8 mouse cellular contexts compared by ENCODE assay signal in the genomic region with DNA sequence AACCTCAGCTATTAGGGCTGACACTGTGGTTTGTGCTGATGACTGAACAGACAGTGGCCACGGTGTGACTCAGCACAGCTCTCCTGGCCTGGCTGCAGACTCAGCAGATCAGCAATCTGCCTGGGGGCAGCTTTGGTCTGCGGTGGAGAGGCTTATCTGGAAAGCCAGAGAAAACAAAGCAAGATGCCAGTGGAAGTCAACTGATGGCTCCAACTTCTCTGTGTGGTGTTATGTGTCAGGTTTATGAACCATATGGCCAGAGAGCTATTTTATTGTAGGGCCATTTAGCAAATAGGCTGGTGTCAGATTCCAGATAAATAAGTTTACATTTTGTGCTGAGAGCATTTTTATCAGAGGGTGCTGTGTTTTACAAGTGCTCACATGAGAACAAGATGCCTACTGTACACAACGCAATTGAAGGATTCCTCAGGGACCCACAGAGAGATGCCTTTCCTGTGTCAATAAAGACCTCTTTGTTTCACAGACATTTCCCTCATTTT. TPM values are rescaled to one million over a fixed set of nuclear protein-coding genes. Genes with fewer than 3 reads are reported as not detected.
DNase-seq lines count a peak whose midpoint lies in the region; ATAC-seq and TF ChIP-seq lines count a peak whose summit lies in the region.

No protein-coding gene starts in this region.

- 0 out of 2 replicates have a peak, but pooled peaks have one; percentile 13 for TF ChIP-seq EP300 in ES-Bruce4 (IDR thresholded peaks at IDR 0.05; ENCODE audit: insufficient read depth, low read depth, low read length)

- TF ChIP-seq CTCF in ES-Bruce4 (IDR thresholded peaks at IDR 0.05; ENCODE audit: low read depth, low read length): no peak
- TF ChIP-seq CTCF in left cerebral cortex, adult 2 months (IDR thresholded peaks at IDR 0.05): no peak

- H3K36me3 ChIP-seq in forebrain, embryonic 11.5 days (ENCODE audit: control insufficient read depth, insufficient read depth, low read length): no peaks in the 10 kb centered on the region
- no peaks in the 10 kb centered on the region for H3K36me3 ChIP-seq in forebrain, embryonic 15.5 days
- no peaks in the 10 kb centered on the region for H3K36me3 ChIP-seq in ES-Bruce4 (ENCODE audit: control insufficient read depth, insufficient read depth, low read length, poor library complexity, severe bottlenecking)
- H3K36me3 ChIP-seq in embryonic facial prominence, embryonic 10.5 days (replicated peaks): no peaks in the 10 kb centered on the region
- no peaks in the 10 kb centered on the region for H3K36me3 ChIP-seq in limb, embryonic 10.5 days
- H3K36me3 ChIP-seq in neural tube, embryonic 12.5 days: no peaks in the 10 kb centered on the region

- H3K4me2 ChIP-seq in forebrain, embryonic 11.5 days (ENCODE audit: low read depth, low read length, severe bottlenecking): no peak overlapping the region
- no peak overlapping the region for H3K4me2 ChIP-seq in forebrain, embryonic 15.5 days (replicated peaks)
- H3K4me2 ChIP-seq in neural tube, embryonic 12.5 days (replicated peaks): no peak overlapping the region

- no peak for ATAC-seq in forebrain, embryonic 11.5 days (replicated peaks; ENCODE audit: low FRiP score)
- ATAC-seq in forebrain, embryonic 15.5 days (replicated peaks): no peak
- 0 out of 2 replicates have a peak, but pooled peaks have one; percentile 53 for ATAC-seq in neural tube, embryonic 12.5 days (ENCODE audit: low FRiP score, low read depth)

- no peak overlapping the region for H3K4me3 ChIP-seq in forebrain, embryonic 11.5 days (ENCODE audit: low read depth, low read length)
- H3K4me3 ChIP-seq in forebrain, embryonic 15.5 days: no peak overlapping the region
- H3K4me3 ChIP-seq in ES-Bruce4 (ENCODE audit: low read depth, low read length): no peak overlapping the region
- no peak overlapping the region for H3K4me3 ChIP-seq in embryonic facial prominence, embryonic 10.5 days
- H3K4me3 ChIP-seq in limb, embryonic 10.5 days: no peak overlapping the region
- H3K4me3 ChIP-seq in neural tube, embryonic 12.5 days: no peak overlapping the region
- no peak overlapping the region for H3K4me3 ChIP-seq in left cerebral cortex, adult 2 months

- no peaks in the 10 kb centered on the region for H3K9me3 ChIP-seq in forebrain, embryonic 11.5 days (ENCODE audit: control insufficient read depth, low read length)
- H3K9me3 ChIP-seq in forebrain, embryonic 15.5 days: no peaks in the 10 kb centered on the region
- H3K9me3 ChIP-seq in ES-Bruce4 (replicated peaks; ENCODE audit: control insufficient read depth, insufficient read depth, low read length, poor library complexity, severe bottlenecking): no peaks in the 10 kb centered on the region
- no peaks in the 10 kb centered on the region for H3K9me3 ChIP-seq in embryonic facial prominence, embryonic 10.5 days
- H3K9me3 ChIP-seq in limb, embryonic 10.5 days (replicated peaks): no peaks in the 10 kb centered on the region
- no peaks in the 10 kb centered on the region for H3K9me3 ChIP-seq in neural tube, embryonic 12.5 days

- intact Hi-C loops in left cerebral cortex, adult 2 months (cut with DNase I): no loop called here

- 17% methylated on average over 3 of the region's 3 CpGs for WGBS in forebrain, embryonic 11.5 days
- WGBS in forebrain, embryonic 15.5 days: 16% methylated on average over 3 of the region's 3 CpGs
- 7% methylated on average over 3 of the region's 3 CpGs for WGBS in embryonic facial prominence, embryonic 10.5 days
- WGBS in limb, embryonic 10.5 days: 17% methylated on average over 3 of the region's 3 CpGs
- WGBS in neural tube, embryonic 12.5 days: 43% methylated on average over 3 of the region's 3 CpGs

- peak; percentile 61 for DNase-seq in forebrain, embryonic 11.5 days (ENCODE audit: low spot score)
- peak; percentile 74 for DNase-seq in embryonic facial prominence, embryonic 10.5 days (ENCODE audit: low spot score)
- peak; percentile 38 for DNase-seq in limb, embryonic 10.5 days (ENCODE audit: low spot score)
- no peak for DNase-seq in layer of hippocampus, postnatal 36 days
- no peak for DNase-seq in left cerebral cortex, adult 2 months (ENCODE audit: extremely low spot score in 1 of 2, low spot score in 2 of 2)

- H3K27me3 ChIP-seq in forebrain, embryonic 11.5 days (ENCODE audit: control insufficient read depth, insufficient read depth, low read length): no peaks in the 10 kb centered on the region
- no peaks in the 10 kb centered on the region for H3K27me3 ChIP-seq in forebrain, embryonic 15.5 days
- no peaks in the 10 kb centered on the region for H3K27me3 ChIP-seq in ES-Bruce4 (ENCODE audit: control insufficient read depth, insufficient read depth, low read length, poor library complexity, severe bottlenecking)
- no peaks in the 10 kb centered on the region for H3K27me3 ChIP-seq in embryonic facial prominence, embryonic 10.5 days (replicated peaks; ENCODE audit: low read depth, poor library complexity, severe bottlenecking)
- H3K27me3 ChIP-seq in limb, embryonic 10.5 days (ENCODE audit: low read depth, poor library complexity, severe bottlenecking): no peaks in the 10 kb centered on the region
- no peaks in the 10 kb centered on the region for H3K27me3 ChIP-seq in neural tube, embryonic 12.5 days (replicated peaks)

- no peaks in the 10 kb centered on the region for H3K4me1 ChIP-seq in forebrain, embryonic 11.5 days (replicated peaks; ENCODE audit: control insufficient read depth, insufficient read depth, low read length)
- no peaks in the 10 kb centered on the region for H3K4me1 ChIP-seq in forebrain, embryonic 15.5 days
- no peaks in the 10 kb centered on the region for H3K4me1 ChIP-seq in ES-Bruce4 (ENCODE audit: control insufficient read depth, insufficient read depth, low read length)
- H3K4me1 ChIP-seq in embryonic facial prominence, embryonic 10.5 days: peaks cover 16% of the 10 kb centered on the region
- peaks cover 18% of the 10 kb centered on the region for H3K4me1 ChIP-seq in limb, embryonic 10.5 days
- peaks cover 8% of the 10 kb centered on the region; the same call in 1 of the 2 replicates for H3K4me1 ChIP-seq in neural tube, embryonic 12.5 days

- H3K9ac ChIP-seq in forebrain, embryonic 11.5 days (ENCODE audit: low read length): no peak overlapping the region
- no peak overlapping the region for H3K9ac ChIP-seq in forebrain, embryonic 15.5 days (replicated peaks)
- no peak overlapping the region for H3K9ac ChIP-seq in ES-Bruce4 (ENCODE audit: low read depth, poor library complexity, severe bottlenecking)
- no peak overlapping the region for H3K9ac ChIP-seq in neural tube, embryonic 12.5 days

- no peak for TF ChIP-seq POLR2A in ES-Bruce4 (IDR thresholded peaks at IDR 0.05; ENCODE audit: insufficient read depth, low read length)

- H3K27ac ChIP-seq in forebrain, embryonic 11.5 days (ENCODE audit: low read depth, low read length): no peak overlapping the region
- no peak overlapping the region for H3K27ac ChIP-seq in forebrain, embryonic 15.5 days (replicated peaks)
- H3K27ac ChIP-seq in ES-Bruce4 (ENCODE audit: insufficient read depth, low read length): no peak overlapping the region
- peak overlapping the region; percentile 71 for H3K27ac ChIP-seq in embryonic facial prominence, embryonic 10.5 days (replicated peaks)
- H3K27ac ChIP-seq in limb, embryonic 10.5 days: peak overlapping the region; percentile 65; the same call in 1 of the 2 replicates
- no peak overlapping the region for H3K27ac ChIP-seq in neural tube, embryonic 12.5 days
- H3K27ac ChIP-seq in left cerebral cortex, adult 2 months: no peak overlapping the region

RNA-seq across cellular contexts. Expression of a gene that starts 33.6 kb away (rescaled TPM):
- 26.5 and 31.2 TPM in 2 replicates for polyA plus RNA-seq in forebrain, embryonic 11.5 days (2014; fragmentation: Nextera tagmentation; extraction: Ambion mirVana)
- polyA plus RNA-seq in forebrain, embryonic 15.5 days (2015; fragmentation: Nextera tagmentation; extraction: Ambion mirVana): 7.0 and 7.3 TPM in 2 replicates
- 7.3 and 7.9 TPM in 2 replicates for polyA plus RNA-seq in ES-Bruce4 (2011; ENCODE audit: insufficient read depth, insufficient read length, low read depth, missing spikeins)
- 22.0 and 24.9 TPM in 2 replicates for polyA plus RNA-seq in embryonic facial prominence, embryonic 10.5 days (2016; fragmentation: Nextera tagmentation; extraction: Ambion mirVana)
- polyA plus RNA-seq in limb, embryonic 10.5 days (2016; fragmentation: Nextera tagmentation; extraction: Ambion mirVana): 24.2 and 33.0 TPM in 2 replicates
- polyA plus RNA-seq in neural tube, embryonic 12.5 days (2016; fragmentation: Nextera tagmentation; extraction: Ambion mirVana): 15.0 and 17.9 TPM in 2 replicates
- total RNA-seq in layer of hippocampus, postnatal 36 days (2021): 1 to 10 TPM; 3.2 to 4.3 TPM
- total RNA-seq in left cerebral cortex, adult 2 months (2021): 1 to 10 TPM; 4.6 to 4.8 TPM

Comparison
In these comparisons a context has a peak if more than half of its experiments do, and no peak if none do; other contexts are left out.
1. DNase-seq: peak in forebrain, embryonic 11.5 days (single experiment), embryonic facial prominence, embryonic 10.5 days (single experiment) and limb, embryonic 10.5 days (single experiment); none in layer of hippocampus, postnatal 36 days (0 of 2) and left cerebral cortex, adult 2 months (0 of 2).
2. H3K27ac ChIP-seq: peak in embryonic facial prominence, embryonic 10.5 days (single experiment) and limb, embryonic 10.5 days (single experiment); none in forebrain, embryonic 11.5 days (single experiment), forebrain, embryonic 15.5 days (single experiment), ES-Bruce4 (single experiment), neural tube, embryonic 12.5 days (single experiment) and left cerebral cortex, adult 2 months (single experiment).